Mouse (Mus musculus) kidney, postnatal 36 days (tissue): ENCODE results near the gene Pcgf1.

Experiments used
- DNase-seq, 2 experiments: peaks; one replicate each; pipeline ENCODE4 v3.0.0; 2021 to 2022; ENCODE audit warnings: mixed read lengths in 2 of 2

Pcgf1 gene

DNA sequence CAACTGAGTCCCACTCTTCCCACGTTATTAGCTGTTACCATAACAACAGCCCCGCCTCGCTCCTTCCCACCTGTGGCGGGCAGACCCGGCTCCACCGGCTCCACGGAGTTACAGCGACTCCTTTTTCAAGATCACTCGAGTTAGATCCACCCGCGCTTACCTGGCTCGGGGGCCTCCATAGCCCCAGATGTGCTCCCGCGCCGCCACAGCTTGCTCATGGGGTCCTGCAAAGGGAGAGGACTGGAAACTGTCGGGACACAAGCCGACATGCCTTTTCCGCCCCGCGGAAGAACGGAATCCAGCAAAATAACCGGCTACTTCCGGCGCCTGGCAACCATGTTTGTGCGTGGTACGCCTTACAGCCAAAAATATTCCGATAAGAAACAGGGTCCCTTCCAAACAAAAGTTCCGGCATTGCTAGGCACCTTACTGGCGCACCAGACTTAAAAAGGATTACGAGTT, 47.2 kb downstream of the Pcgf1 start:
- DNase-seq: peak; percentile 94 to 95

DNA sequence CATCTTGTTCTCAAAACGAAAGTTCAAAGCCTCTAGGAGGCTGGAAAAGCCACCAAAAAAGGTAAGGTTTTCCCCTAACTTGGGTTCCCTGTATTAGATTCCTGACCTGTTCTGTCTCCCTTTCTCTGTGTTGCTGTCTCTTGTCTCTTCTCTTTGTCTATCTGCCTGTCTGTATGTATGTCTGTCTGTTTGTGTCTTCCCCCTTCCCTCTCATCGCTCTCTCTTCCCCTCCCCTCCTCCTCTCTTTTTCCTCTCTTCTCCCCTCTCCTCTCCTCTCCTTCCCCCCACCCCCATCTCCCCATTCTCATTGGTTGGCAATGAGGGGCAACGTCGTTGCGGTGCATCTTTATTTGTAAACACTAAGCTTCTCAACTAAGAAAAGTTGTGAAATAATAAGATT, 47.7 kb downstream of the Pcgf1 start, which contains the start of gene Ino80b:
TSS of gene Ino80b (minus strand) at position 101 of the 400 bp plus-strand sequence.
- no peak for DNase-seq

DNA sequence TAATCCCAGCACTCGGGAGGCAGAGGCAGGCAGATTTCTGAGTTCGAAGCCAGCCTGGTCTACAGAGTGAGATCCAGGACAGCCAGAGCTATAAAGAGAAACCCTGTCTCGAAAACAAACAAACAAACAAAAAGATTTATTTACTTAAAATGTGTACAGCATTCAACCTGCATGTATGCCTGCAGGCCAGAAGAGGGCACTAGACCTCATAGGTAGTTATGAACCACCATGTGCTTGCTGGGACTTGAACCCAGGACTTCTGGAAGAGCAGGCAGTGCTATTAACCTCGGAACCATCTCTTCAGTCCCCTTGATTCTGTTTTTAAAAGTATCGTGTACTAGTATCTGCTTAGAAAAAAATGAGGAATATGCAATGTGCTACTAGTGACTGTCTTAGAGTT, 49.8 kb downstream of the Pcgf1 start:
- DNase-seq: no peak
